Comparison of ENCODE assay signal across 17 mouse cellular contexts in genomic region chr8:121889810-121890785, GRCm38 (mm10). TPM values are rescaled to one million over a fixed set of nuclear protein-coding genes. Genes with fewer than 3 reads are reported as not detected.
DNase-seq lines count a peak whose midpoint lies in the region; ATAC-seq and TF ChIP-seq lines count a peak whose summit lies in the region.
"Had no signal": no experiment of that assay in that cellular context is flagged by ENCODE, and none has a peak within 500 bp of the region (broad histone marks: within the 10 kb centered on the region; RNA-seq: fewer than 3 reads in every experiment).

No protein-coding gene starts in this region.

- peak overlapping the region; percentile 24; the same call in 1 of the 2 replicates for H3K27ac ChIP-seq in forebrain, embryonic 16.5 days (ENCODE audit: low read length)
- H3K27ac ChIP-seq in forebrain, embryonic 11.5 days (ENCODE audit: low read depth, low read length) = no peak overlapping the region
- H3K27ac ChIP-seq: hindbrain, embryonic 12.5 days; macrophage; neural tube, embryonic 15.5 days had no signal

- no peak for TF ChIP-seq POLR2A in brain, embryonic 14.5 days (IDR thresholded peaks at IDR 0.05; ENCODE audit: borderline replicate concordance, extremely low read depth, insufficient read depth, insufficient read length, poor library complexity, severe bottlenecking)

- no peak for DNase-seq in forebrain, embryonic 11.5 days (ENCODE audit: low spot score)
- DNase-seq in 3T3-L1 (ENCODE audit: low read depth, low spot score) = peak; percentile 48
- peak; percentile 47 for DNase-seq in brain, embryonic 14.5 days (ENCODE audit: low read depth)
- peak; percentile 91 for DNase-seq in skeletal muscle tissue, adult 2 months (ENCODE audit: low read depth, low spot score)
- DNase-seq in kidney, postnatal 14 days = no peak
- no peak for DNase-seq in natural killer cell, adult 2 months (ENCODE audit: low spot score in 2 of 2)
- DNase-seq: kidney, adult 9 months; liver; lung, adult 2 months; retina, postnatal 1 day had no signal

- TF ChIP-seq CTCF in brain, embryonic 14.5 days (IDR thresholded peaks at IDR 0.05; ENCODE audit: borderline replicate concordance, extremely low read depth, insufficient read depth, insufficient read length) = no peak

- no peaks in the 10 kb centered on the region for H3K9me3 ChIP-seq in forebrain, embryonic 16.5 days (ENCODE audit: control insufficient read depth, low read length)
- H3K9me3 ChIP-seq in forebrain, embryonic 11.5 days (ENCODE audit: control insufficient read depth, low read length) = no peaks in the 10 kb centered on the region
- H3K9me3 ChIP-seq: hindbrain, embryonic 12.5 days; neural tube, embryonic 15.5 days had no signal

- no peak overlapping the region for H3K4me2 ChIP-seq in forebrain, embryonic 16.5 days (ENCODE audit: low read length)
- no peak overlapping the region for H3K4me2 ChIP-seq in forebrain, embryonic 11.5 days (ENCODE audit: low read depth, low read length, severe bottlenecking)
- H3K4me2 ChIP-seq: hindbrain, embryonic 12.5 days; midbrain, embryonic 11.5 days; neural tube, embryonic 15.5 days had no signal

- H3K4me1 ChIP-seq in forebrain, embryonic 16.5 days (replicated peaks; ENCODE audit: control insufficient read depth, insufficient read depth, low read length) = peaks cover 6% of the 10 kb centered on the region; the same call in 1 of the 2 replicates
- no peaks in the 10 kb centered on the region for H3K4me1 ChIP-seq in forebrain, embryonic 11.5 days (replicated peaks; ENCODE audit: control insufficient read depth, insufficient read depth, low read length)
- H3K4me1 ChIP-seq: hindbrain, embryonic 12.5 days; neural tube, embryonic 15.5 days had no signal

- 76% methylated on average over 15 of the region's 15 CpGs for WGBS in forebrain, embryonic 16.5 days
- 86% methylated on average over 15 of the region's 15 CpGs for WGBS in forebrain, embryonic 11.5 days

- H3K4me3 ChIP-seq in forebrain, embryonic 16.5 days (replicated peaks; ENCODE audit: low read length) = no peak overlapping the region
- no peak overlapping the region for H3K4me3 ChIP-seq in forebrain, embryonic 11.5 days (ENCODE audit: low read depth, low read length)
- H3K4me3 ChIP-seq: hindbrain, embryonic 12.5 days; neural tube, embryonic 15.5 days had no signal

- peaks cover 12% of the 10 kb centered on the region for H3K36me3 ChIP-seq in forebrain, embryonic 16.5 days (ENCODE audit: control insufficient read depth, insufficient read depth)
- H3K36me3 ChIP-seq in forebrain, embryonic 11.5 days (ENCODE audit: control insufficient read depth, insufficient read depth, low read length) = no peaks in the 10 kb centered on the region; the same call in 1 of the 2 replicates

- no peak overlapping the region for H3K9ac ChIP-seq in forebrain, embryonic 16.5 days (replicated peaks; ENCODE audit: low read depth, low read length)
- no peak overlapping the region for H3K9ac ChIP-seq in forebrain, embryonic 11.5 days (ENCODE audit: low read length)
- H3K9ac ChIP-seq: hindbrain, embryonic 12.5 days; neural tube, embryonic 15.5 days had no signal

- no peaks in the 10 kb centered on the region for H3K27me3 ChIP-seq in forebrain, embryonic 16.5 days (replicated peaks; ENCODE audit: control insufficient read depth, insufficient read depth, low read length)
- H3K27me3 ChIP-seq in forebrain, embryonic 11.5 days (ENCODE audit: control insufficient read depth, insufficient read depth, low read length) = no peaks in the 10 kb centered on the region
- H3K27me3 ChIP-seq: hindbrain, embryonic 12.5 days; neural tube, embryonic 15.5 days had no signal

- ATAC-seq in forebrain, embryonic 16.5 days = no peak
- no peak for ATAC-seq in forebrain, embryonic 11.5 days (replicated peaks; ENCODE audit: low FRiP score)

RNA-seq across cellular contexts. Expression of gene Slc7a5, which starts 17.4 kb away (rescaled TPM):
- polyA plus RNA-seq in forebrain, embryonic 16.5 days (2015; fragmentation: Nextera tagmentation; extraction: Ambion mirVana) = 44.1 and 47.5 TPM in 2 replicates
- polyA plus RNA-seq in forebrain, embryonic 11.5 days (2014; fragmentation: Nextera tagmentation; extraction: Ambion mirVana) = 37.1 and 43.0 TPM in 2 replicates
- polyA plus RNA-seq in brain, embryonic 14.5 days (2012; rRNA removed) = 98.8 and 113 TPM in 2 replicates

RNA-seq across cellular contexts. Expression of gene Car5a, which starts 54.6 kb away (rescaled TPM):
- 0.50 and 0.72 TPM in 2 replicates for polyA plus RNA-seq in forebrain, embryonic 16.5 days (2015; fragmentation: Nextera tagmentation; extraction: Ambion mirVana)
- not detected in 2 replicates for polyA plus RNA-seq in forebrain, embryonic 11.5 days (2014; fragmentation: Nextera tagmentation; extraction: Ambion mirVana)
- polyA plus RNA-seq in brain, embryonic 14.5 days (2012; rRNA removed) = 0.14 and 0.44 TPM in 2 replicates
- polyA plus RNA-seq: heart, embryonic 16.5 days; intestine, embryonic 14.5 days; macrophage had no signal

RNA-seq across cellular contexts. Expression of gene Banp, which starts 59.5 kb away (rescaled TPM):
- 68.4 and 69.9 TPM in 2 replicates for polyA plus RNA-seq in forebrain, embryonic 16.5 days (2015; fragmentation: Nextera tagmentation; extraction: Ambion mirVana)
- polyA plus RNA-seq in forebrain, embryonic 11.5 days (2014; fragmentation: Nextera tagmentation; extraction: Ambion mirVana) = 53.1 and 60.9 TPM in 2 replicates
- polyA plus RNA-seq in brain, embryonic 14.5 days (2012; rRNA removed) = 114 and 148 TPM in 2 replicates

Comparison
In these comparisons a context has a peak if more than half of its experiments do, and no peak if none do; other contexts are left out.
1. DNase-seq: peak in 3T3-L1 (single experiment), brain, embryonic 14.5 days (single experiment) and skeletal muscle tissue, adult 2 months (single experiment); none in forebrain, embryonic 11.5 days (single experiment), kidney, postnatal 14 days (single experiment) and natural killer cell, adult 2 months (0 of 2).